Mouse (Mus musculus) monocyte, adult 2 months (primary cell): ENCODE measurements around the gene Pid1.

ENCODE experiments used
- DNase-seq, 2 experiments: peaks; one replicate each; pipeline ENCODE4 v3.0.0; 2022; ENCODE audit warnings: low spot score in 2 of 2, low read depth in 1 of 2

Pid1 gene

DNA sequence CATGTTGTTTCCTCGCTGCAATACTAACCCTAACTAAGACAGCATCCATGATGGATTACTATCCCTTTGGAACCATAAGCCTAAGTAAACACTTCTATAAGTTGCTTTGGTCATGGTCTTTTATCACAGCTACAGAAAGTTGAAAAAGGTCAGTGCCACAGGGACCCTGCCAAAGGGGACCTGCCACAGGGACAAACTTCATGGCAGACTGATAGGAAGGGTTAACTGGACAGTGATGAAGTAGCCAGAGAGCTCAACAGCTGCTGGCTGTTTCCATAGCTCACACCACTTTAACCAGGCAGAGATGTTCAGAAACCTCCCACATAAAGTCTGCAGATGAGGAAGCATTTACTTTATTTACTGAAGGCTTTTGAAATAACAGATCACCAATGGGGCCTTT, 287.0 kb downstream of the Pid1 start:
- no peak for DNase-seq

DNA sequence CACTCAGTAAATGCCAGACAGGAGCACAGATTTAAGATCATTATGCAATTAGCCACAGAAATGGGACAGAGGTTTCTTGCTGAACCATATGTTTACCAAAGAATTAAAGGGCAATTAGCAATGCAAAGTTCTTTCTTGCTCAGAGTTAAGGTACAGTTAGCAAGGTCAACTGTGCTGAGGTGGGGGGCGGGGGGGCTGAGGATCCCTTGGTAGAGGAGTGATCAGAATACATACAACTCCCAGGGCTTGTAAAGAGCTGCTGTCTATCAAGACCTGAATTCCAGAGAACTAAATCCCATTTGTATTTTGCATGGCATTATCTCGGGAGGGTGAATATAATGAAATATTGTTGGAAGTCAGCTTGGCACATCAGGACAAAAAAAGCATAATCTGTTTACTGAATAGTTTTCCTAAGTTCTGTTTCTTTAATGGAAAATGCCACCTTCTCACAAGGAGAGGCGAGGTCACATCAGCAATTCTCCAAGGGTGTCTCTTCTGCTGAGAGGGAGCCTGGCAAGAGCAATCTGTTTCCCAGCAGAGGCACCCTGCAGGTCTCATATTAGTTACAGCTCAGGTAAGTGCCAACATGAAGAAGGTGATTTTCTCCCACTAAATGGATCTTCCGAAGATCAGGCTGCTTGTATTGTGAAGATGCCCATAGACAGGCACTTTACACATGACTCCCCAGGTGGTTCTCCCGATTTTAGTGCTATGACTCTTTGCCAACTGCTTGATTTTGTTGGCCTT, 306.9 kb downstream of the Pid1 start:
- no peak for DNase-seq

DNA sequence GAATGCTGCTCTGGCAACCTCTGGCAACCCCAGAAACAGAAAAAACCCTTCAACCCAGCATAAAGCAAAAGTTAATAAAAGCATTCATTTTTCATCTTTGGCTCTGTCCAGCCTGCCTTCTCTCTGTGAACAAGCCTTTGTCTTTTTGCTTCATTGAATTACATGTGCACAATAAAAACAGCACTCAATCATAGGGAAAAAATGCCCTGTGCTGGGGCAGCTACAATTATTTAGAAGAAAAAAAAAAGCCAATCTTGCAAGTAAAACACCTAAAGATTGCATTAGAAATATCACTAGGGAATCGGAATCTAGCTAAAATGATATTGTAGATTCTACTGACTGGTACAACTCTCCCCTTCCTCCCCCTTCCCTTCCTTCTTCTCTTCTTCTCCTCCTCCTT, 307.7 kb downstream of the Pid1 start:
- DNase-seq, result no peak

DNA sequence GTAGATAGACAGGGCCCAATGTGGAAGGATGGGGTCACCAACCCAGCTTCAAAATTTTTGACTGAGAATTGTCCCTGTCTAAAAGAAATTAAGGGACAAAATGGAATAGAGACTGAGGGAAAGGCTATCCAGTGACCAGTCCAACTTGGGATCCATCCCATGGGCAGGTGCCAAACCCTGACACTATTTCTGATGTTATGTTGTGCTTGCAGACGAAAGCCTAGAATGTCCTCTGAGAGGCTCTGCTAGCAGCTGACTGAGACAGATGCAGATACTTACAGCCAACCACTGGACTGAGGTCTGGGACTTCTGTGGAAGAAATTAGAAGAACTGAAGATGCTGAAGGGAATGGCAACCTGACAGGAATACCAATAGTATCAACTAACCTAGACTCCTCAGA, 338.2 kb downstream of the Pid1 start:
- DNase-seq, result no peak

DNA sequence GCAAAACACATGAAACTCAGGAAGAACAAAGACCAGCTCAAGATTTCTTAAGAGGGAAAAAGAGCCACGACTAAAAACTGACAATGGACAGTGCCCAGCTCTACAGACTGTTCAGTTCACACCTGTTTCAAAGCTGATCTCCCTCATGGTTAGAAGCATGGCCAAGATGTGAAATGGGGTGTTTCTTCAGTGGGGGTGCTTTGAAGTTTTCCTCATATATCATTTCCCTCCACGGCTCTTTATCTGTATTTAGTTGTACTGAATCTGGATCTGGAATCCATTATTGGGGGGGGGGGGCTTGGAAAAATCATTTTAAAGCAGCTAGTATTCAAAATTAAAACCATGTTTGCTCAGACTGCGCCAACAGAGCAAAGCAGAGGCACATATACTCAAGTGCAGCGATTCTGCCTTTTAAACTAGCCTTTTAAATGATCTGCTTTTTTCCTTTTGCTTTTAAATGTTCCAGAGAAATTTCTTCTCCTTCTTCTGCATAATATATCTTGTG, 351.1 kb downstream of the Pid1 start:
- DNase-seq, result no peak

DNA sequence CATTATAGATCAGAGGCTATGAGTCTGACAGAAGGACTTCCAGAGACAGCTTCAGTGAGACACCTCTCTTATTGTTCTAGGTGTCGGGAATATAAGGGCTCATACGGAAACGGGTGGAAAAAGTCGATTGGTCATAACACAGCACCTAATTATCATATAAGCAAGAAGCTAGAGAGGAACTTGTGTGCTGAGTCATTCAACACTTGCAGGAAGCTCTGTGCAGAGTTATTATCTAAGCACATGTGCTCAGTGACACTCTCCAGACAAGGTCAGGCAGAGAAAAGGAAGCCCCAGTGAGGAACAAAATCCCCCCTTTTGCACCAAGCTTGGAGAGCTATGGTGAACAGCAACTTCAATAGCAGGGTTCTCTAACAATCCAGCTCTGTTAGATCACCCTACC, 361.4 kb downstream of the Pid1 start:
- DNase-seq, result no peak
